Mouse (Mus musculus) T-helper 17 cell (primary cell): ENCODE data around the gene Nipal4.
"Not testable (repeated sequence)": the region's sequence is repeated elsewhere in the genome, so short reads cannot be mapped to it uniquely, and the experiment has no call there.

Experiments
- in situ Hi-C, 2 experiments: fragments of 300-600 bp; cut with MboI, MseI; formaldehyde crosslinking; loops; 1 replicate in 1 of 2; 2 replicates in 1 of 2; pipeline ENCODE4 v1.15.1; 2025; ENCODE audit warnings: high pct_unique_total_duplicates in 2 of 2

The Nipal4 gene

GRCm38 (mm10) chr11:46165866-46166585, at the start of gene Nipal4:
Gene Nipal4 (minus strand): TSS chr11:46166508.
- in situ Hi-C loops, result no loop called here

DNA sequence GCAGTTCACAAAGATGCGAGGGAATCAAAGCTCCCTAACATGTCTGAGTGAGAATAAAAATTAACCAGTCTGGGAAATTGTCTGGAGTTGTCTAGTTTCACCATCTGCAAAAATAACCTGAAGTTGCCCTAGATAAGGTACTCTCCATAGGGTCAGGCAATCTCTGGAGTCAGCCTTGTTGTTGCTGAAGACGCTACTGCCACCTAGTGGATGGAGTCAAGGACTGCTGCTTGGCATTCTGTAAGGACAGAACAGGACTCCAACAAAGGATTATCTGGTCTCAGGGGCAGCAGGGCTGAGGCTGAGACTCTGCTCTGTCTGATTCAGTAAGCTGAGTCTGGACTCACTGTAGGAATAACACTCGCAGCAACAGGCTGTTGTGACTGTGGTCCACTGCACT, 49.0 kb upstream of the Nipal4 start:
- in situ Hi-C loops, result loop anchor here in 1 of 2 experiments (10.0 kb wide), 1 partner anchor 181 kb away; no protein-coding TSS in a partner anchor

DNA sequence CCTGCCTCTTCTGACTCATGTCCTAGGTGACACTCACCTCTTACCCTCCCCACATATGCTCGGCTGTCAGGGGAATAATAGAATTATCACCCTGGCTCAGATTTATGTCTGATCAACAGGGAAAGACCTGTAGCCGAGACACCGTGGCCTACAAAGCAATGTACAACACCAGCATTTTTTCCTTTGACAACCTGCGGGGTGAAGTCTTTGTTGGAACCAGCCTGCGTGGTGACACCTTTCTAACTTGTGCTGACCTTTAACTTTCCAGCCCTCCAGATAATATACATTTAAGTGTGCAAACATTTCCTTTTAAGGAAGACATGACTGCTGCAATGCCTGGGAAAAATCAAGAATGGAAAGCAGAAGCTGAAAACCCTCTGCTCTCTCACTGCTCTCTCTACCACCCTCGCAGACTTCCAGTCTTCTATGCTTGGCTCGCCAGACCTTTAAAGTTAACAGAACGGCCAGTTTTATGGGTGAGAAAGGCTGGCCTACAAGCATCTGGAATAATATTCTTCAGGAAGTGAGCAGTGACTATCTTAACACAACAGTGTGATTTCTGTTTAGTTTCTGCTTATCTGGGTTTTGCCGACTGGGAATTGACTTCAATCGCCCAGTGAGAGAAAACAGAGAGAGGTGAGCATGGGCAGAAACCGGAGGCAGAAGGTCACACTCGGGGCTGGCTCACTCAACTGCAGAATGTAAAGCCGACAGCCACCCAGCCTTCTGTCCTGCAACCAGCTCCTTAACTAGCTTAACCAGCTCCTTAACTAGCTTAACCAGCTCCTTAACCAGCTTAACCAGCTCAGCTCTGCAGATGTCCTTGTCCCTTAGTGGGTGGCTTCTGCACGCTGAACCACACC, 48.3 kb upstream of the Nipal4 start:
- in situ Hi-C loops, result loop anchor here in 1 of 2 experiments (10.0 kb wide), 1 partner anchor 180 kb away; no protein-coding TSS in a partner anchor

GRCm38 (mm10) chr11:46213844-46214243, 47.5 kb upstream of the Nipal4 start:
- in situ Hi-C loops, result loop anchor here in 1 of 2 experiments (10.0 kb wide), 1 partner anchor 179 kb away; no protein-coding TSS in a partner anchor

- in situ Hi-C loops, result loop anchor here in 1 of 2 experiments (10.0 kb wide), 1 partner anchor 177 kb away; no protein-coding TSS in a partner anchor
Observed at GRCm38 (mm10) chr11:46211858-46212257, 45.5 kb upstream of the Nipal4 start.

GRCm38 (mm10) chr11:46209884-46210283, 43.6 kb upstream of the Nipal4 start:
- in situ Hi-C loops, result loop anchor here (10.0 kb wide), 2 partner anchors 165 to 175 kb away; no protein-coding TSS in a partner anchor

DNA sequence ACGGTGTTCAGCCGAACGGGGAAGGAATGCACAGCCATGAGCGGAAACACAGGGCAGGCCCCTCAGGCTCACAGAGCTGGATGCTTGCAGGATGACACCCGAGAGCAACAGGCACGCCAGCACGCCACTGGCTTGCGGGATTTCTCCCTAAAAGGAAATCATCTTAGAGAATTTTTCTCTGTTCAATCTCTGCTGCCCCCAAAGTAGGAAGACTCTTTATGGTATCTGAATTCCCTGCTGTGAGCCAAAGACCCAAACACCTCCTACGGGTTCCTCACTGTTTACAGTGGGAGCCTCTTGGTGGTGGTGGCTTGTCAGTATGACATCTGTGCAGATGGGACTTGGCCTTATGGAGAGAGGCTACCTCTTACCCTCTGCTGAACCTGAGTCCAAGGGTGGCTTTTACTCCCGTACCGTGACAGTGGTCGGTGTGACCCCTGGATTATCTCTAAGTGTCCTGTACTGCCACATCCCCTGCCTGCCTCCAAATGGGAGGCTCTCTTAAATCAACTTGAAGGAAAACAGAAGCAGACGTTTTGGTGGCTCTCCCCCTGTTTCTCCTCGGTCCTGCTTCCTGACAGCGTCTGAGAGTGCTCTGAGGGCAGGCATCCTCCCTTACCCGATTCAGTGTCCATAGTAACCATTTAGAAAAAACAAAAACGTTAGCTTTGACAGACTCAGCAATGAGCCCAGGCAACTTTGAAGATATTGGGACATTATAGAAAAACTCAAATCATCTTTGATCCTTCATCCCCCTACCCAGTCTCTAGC, 39.5 kb upstream of the Nipal4 start:
- in situ Hi-C loops, result loop anchor here in 1 of 2 experiments (10.0 kb wide), 1 partner anchor 161 kb away; no protein-coding TSS in a partner anchor

GRCm38 (mm10) chr11:46204841-46205240, 38.5 kb upstream of the Nipal4 start:
- in situ Hi-C loops, result loop anchor here in 1 of 2 experiments (10.0 kb wide), 1 partner anchor 160 kb away; no protein-coding TSS in a partner anchor

DNA sequence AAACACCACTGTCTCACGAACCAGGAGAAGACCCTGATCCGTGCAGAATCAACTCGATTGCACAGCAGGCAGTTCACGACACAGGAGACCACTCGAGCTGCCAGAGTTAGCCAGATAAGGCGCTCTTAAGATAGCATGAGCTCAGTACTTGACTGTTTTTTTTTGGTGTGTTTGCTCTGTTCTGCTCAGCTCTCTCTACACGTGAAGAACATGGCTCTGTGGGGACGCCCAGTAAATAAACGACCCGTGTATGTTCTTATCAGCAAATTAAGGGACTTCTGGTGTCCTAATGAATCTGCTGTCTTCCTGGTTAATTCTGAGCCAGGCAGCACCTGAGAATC, 36.2 kb upstream of the Nipal4 start:
- in situ Hi-C loops, result loop anchor here in 1 of 2 experiments (10.0 kb wide), 1 partner anchor 158 kb away; no protein-coding TSS in a partner anchor

DNA sequence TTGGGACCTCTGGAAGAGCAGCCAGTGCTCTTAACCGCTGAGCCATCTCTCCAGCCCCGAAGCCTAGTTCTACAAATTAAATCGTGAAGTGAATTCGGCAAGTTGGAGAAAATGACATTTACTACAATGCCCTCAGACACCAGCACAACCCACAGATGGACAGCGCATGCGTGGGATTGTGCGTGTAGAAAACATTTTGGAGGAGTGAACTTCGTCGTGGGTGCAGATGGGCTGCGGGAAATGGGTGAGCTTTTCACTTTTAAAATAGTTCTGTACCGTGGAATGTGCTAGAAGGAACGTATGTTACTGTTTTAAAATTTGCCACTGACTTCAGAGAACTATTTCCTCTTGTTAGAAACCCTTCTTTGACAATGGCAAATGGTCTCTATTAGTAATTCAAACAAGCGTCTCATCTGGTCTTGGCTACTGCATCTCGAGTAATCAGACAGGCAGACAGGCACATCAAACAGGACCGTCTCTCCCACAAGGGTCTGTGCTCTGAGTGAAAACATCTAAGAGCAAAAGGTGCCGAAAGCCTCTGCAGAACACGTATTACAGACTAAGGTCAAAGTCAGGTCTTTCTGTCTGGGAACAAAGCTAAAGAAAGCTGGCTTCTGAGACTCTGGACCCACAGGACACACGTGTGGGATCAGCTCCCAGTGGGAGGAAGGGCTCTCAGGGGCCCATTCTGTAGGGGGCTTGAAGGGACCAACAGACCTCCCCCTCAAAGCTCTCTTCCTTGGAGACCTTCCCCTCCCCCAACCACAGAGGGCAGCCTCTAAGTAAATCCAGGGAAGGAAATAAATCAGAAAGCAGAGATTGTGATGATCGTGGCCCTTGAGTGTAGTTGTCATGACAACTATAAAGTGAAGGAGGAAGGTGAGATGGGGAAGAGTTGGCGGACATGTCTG, 35.6 kb upstream of the Nipal4 start:
- in situ Hi-C loops, result loop anchor here in 1 of 2 experiments (10.0 kb wide), 1 partner anchor 157 kb away; no protein-coding TSS in a partner anchor

GRCm38 (mm10) chr11:46200664-46201063, 34.4 kb upstream of the Nipal4 start:
- in situ Hi-C loops, result loop anchor here in 1 of 2 experiments (10.0 kb wide), 1 partner anchor 156 kb away; no protein-coding TSS in a partner anchor

- in situ Hi-C loops, result no loop called here
Observed at GRCm38 (mm10) chr11:46194175-46194574, 27.9 kb upstream of the Nipal4 start.

DNA sequence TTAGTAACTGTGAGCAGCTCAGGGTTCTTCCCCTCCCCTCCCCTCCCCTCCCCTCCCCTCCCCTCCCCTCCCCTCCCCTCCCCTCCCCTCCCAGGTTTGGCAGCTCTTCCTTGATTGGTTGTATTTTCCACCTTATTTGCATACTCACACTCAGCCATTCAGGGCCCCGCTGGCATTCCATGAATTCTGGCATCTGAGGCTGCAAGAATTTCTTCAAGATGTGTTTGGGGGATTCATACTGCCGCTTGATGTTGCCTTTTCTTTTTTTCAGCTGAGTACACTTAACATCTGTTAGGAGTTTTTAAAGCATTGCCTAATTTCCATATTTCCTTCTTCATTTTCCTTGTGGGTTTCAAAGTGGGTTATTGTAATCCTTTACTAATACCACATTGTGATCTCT, 22.0 kb upstream of the Nipal4 start:
- in situ Hi-C loops, result no loop called here

DNA sequence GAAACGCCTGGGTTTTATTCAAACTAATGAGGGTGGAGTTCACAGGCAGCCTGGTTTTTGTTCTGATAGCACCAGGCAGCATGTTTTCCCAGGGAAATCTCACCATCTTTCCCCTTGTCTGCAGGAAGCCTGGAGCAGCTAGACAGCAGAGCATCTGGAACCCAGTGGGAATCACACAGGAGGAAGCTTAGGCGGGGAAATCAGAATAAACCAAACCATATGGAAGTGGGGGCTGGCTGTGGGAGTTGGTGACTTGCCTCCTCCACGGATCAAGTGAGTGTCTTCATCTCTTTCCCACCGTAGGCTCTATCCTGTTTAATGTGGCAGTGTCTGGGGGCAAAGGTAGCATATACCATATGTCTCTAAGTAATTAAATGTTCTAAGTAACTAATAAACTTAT, 19.2 kb upstream of the Nipal4 start:
- in situ Hi-C loops, result no loop called here

GRCm38 (mm10) chr11:46184946-46185345, 18.6 kb upstream of the Nipal4 start:
- in situ Hi-C loops, result no loop called here

DNA sequence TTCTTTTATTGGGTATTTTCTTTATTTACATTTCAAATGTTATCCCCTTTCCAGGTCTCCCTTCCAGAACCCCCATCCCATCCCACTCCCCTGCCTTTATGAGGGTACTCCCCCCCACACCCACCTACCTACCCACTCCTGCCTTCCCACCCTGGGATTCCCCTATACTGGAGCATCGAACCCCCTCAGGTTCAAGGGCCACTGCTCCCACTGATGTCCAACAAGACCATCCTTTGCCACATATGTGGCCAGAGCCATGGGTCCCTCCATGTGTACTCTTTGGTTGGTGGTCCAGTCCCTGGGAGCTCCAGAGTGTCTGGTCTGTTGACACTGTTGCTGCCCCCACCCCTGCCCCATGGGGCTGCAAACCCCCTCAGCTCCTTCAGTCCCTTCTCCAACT, 15.7 kb upstream of the Nipal4 start:
- in situ Hi-C loops, result not testable (repeated sequence)

DNA sequence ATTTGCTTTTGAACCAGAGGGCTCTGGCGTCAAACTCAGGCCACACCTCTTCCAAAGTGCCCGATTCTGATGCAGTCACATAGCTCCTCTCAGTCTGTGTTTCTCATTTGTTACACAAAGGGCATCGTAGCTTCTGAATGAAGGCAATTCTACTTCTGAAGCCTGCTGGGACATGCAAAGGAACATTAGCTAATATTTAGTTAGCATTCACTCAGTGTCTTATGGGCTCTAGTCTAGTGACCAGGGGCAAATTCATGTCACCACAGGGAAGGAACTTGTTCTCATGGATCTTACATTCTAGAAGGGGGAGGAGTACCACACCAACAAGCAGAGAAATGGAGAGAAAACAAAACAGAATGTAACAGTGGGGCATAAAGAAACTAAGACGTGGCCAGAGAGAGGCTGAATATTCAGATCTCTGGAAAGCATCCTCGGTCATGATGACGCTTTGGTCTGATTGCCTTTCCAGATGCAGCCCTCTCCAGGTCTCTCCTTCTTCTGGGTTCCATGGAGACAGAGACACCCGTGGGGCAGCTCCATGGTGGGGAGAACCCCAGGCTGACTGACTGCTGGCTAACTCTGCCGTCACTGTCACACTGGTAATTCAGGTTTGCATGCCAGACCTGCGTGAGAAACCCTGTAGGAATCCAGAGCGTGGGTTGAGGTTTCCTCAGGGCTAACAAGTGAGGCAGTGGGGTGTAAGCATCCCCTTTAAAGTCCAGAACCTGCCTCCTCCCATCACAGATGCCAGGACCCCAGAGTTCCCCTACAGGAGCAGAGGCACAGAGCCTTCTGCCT, 11.1 kb upstream of the Nipal4 start:
- in situ Hi-C loops, result no loop called here

- in situ Hi-C loops, result no loop called here
Observed at GRCm38 (mm10) chr11:46176155-46176554, 9.8 kb upstream of the Nipal4 start.

DNA sequence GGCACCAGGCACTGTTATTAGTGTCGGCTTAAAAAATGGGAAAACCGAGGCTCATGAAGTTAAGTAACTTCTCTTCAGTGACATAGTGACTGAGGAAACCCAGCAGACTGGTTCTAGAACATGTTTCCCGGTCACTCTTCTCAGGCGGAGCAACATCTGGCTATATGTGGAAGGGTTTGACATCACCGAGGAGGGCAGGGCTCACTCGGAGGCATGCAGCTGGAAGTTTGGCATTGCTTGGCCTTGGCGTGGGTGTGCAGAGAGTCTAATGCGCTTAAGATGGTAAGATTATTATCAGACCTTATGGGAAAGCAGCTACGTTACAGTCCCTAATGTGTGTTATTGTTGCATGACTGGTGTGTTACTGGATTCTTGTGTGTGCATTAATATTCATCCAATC, 5.8 kb upstream of the Nipal4 start:
- in situ Hi-C loops, result no loop called here
